Mouse (Mus musculus) embryo, embryonic 9.5 days (tissue): ENCODE results near the gene Gm20870.
"Not testable (repeated sequence)": the region's sequence is repeated elsewhere in the genome, so short reads cannot be mapped to it uniquely, and the experiment has no call there.

Experiments used
- DNase-seq: peaks from one replicate; pipeline ENCODE4 v3.0.0-alpha.2; 2017; ENCODE audit errors: extremely low spot score

Gene Gm20870

DNA sequence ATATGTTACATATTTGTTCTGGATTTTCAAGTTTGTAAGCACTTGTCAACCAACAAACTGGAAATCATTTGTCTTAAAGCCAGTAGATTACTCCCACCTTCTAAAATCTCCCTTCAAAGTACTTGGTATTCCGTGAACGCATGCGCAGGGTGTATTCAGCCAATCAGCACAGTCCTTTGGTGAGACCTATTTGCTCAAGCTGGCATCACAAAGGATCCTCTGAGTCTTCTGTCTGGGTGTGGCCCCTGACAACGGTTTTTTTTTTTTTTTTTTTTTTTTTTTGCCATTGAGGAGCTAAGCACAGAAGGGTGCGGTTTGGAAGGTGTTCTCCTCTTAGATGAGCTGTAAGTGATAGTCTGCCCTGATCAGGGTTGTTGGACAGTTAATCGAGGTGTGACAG, at the start of gene Gm20870:
Gene Gm20870, plus strand, starts transcription at position 301 of the 400 bp plus-strand sequence.
- DNase-seq = not testable (repeated sequence)
